In genomic region chr17:15564928-15565300, GRCm38 (mm10) we compare ENCODE assay signal across 8 mouse cellular contexts. TPM values are rescaled to one million over a fixed set of nuclear protein-coding genes. Genes with fewer than 3 reads are reported as not detected.
A peak's percentile ranks its signal among the peaks of the same experiment; 100 is the strongest.
DNase-seq lines count a peak whose midpoint lies in the region; ATAC-seq and TF ChIP-seq lines count a peak whose summit lies in the region.

No protein-coding gene starts in this region.

- H3K4me2 ChIP-seq in lung, embryonic 15.5 days = peak overlapping the region; percentile 86
- peak overlapping the region; percentile 80 for H3K4me2 ChIP-seq in forebrain, embryonic 16.5 days (ENCODE audit: low read length)
- H3K4me2 ChIP-seq in limb, embryonic 12.5 days = peak overlapping the region; percentile 64

- no peaks in the 10 kb centered on the region for H3K36me3 ChIP-seq in lung, embryonic 15.5 days
- no peaks in the 10 kb centered on the region for H3K36me3 ChIP-seq in forebrain, embryonic 16.5 days (ENCODE audit: control insufficient read depth, insufficient read depth)
- H3K36me3 ChIP-seq in limb, embryonic 12.5 days = no peaks in the 10 kb centered on the region
- no peaks in the 10 kb centered on the region for H3K36me3 ChIP-seq in small intestine, adult 2 months (ENCODE audit: control insufficient read depth, insufficient read depth, low read length)

- ATAC-seq in lung, embryonic 15.5 days (ENCODE audit: borderline replicate concordance, extremely low read depth, low FRiP score, low TSS enrichment) = no peak
- ATAC-seq in forebrain, embryonic 16.5 days = no peak
- no peak for ATAC-seq in limb, embryonic 12.5 days (ENCODE audit: insufficient number of reproducible peaks, insufficient read depth, low FRiP score, low TSS enrichment, low read depth)

- no peak overlapping the region for H3K27ac ChIP-seq in lung, embryonic 15.5 days
- peak overlapping the region; percentile 28; the same call in 1 of the 2 replicates for H3K27ac ChIP-seq in forebrain, embryonic 16.5 days (ENCODE audit: low read length)
- no peak overlapping the region for H3K27ac ChIP-seq in limb, embryonic 12.5 days
- H3K27ac ChIP-seq in small intestine, adult 2 months (ENCODE audit: insufficient read depth, low read depth, low read length) = no peak overlapping the region

- no peak for TF ChIP-seq POLR2A in small intestine, adult 2 months (IDR thresholded peaks at IDR 0.05; ENCODE audit: low read depth, low read length)

- no peaks in the 10 kb centered on the region for H3K27me3 ChIP-seq in lung, embryonic 15.5 days
- 0 out of 2 replicates have a peak, but pooled peaks cover 2% of the 10 kb centered on the region for H3K27me3 ChIP-seq in forebrain, embryonic 16.5 days (replicated peaks; ENCODE audit: control insufficient read depth, insufficient read depth, low read length)
- peaks cover 7% of the 10 kb centered on the region; the same call in 1 of the 2 replicates for H3K27me3 ChIP-seq in limb, embryonic 12.5 days
- H3K27me3 ChIP-seq in small intestine, adult 2 months (ENCODE audit: control insufficient read depth, insufficient read depth, low read length) = no peaks in the 10 kb centered on the region

- H3K4me3 ChIP-seq in lung, embryonic 15.5 days = peak overlapping the region; percentile 67
- H3K4me3 ChIP-seq in forebrain, embryonic 16.5 days (replicated peaks; ENCODE audit: low read length) = peak overlapping the region; percentile 86
- peak overlapping the region; percentile 63 for H3K4me3 ChIP-seq in limb, embryonic 12.5 days (replicated peaks)
- peak overlapping the region; percentile 52; the same call in 1 of the 2 replicates for H3K4me3 ChIP-seq in small intestine, adult 2 months (ENCODE audit: low read depth, low read length)

- WGBS in lung, embryonic 15.5 days = 24% methylated on average over 12 of the region's 12 CpGs
- 42% methylated on average over 12 of the region's 12 CpGs for WGBS in forebrain, embryonic 16.5 days
- WGBS in limb, embryonic 12.5 days = 50% methylated on average over 12 of the region's 12 CpGs
- 25% methylated on average over 12 of the region's 12 CpGs for WGBS in small intestine, adult 2 months

- peak overlapping the region; percentile 27 for H3K9ac ChIP-seq in lung, embryonic 15.5 days
- H3K9ac ChIP-seq in forebrain, embryonic 16.5 days (replicated peaks; ENCODE audit: low read depth, low read length) = peak overlapping the region; percentile 89
- H3K9ac ChIP-seq in limb, embryonic 12.5 days (replicated peaks) = no peak overlapping the region

- no peak for DNase-seq in lung, postnatal 14 days
- DNase-seq in cerebellum, adult 9-11 months = peak; percentile 40
- no peak for DNase-seq in gastrocnemius, postnatal 25 days
- no peak for DNase-seq in spleen, postnatal 36 days (ENCODE audit: low spot score in 2 of 2)

- TF ChIP-seq CTCF in small intestine, adult 2 months (IDR thresholded peaks at IDR 0.05; ENCODE audit: extremely low read depth, insufficient read length, insufficient replicate concordance, low read depth, low read length) = no peak

- H3K9me3 ChIP-seq in lung, embryonic 15.5 days = no peaks in the 10 kb centered on the region
- no peaks in the 10 kb centered on the region for H3K9me3 ChIP-seq in forebrain, embryonic 16.5 days (ENCODE audit: control insufficient read depth, low read length)
- no peaks in the 10 kb centered on the region for H3K9me3 ChIP-seq in limb, embryonic 12.5 days

- peaks cover 10% of the 10 kb centered on the region for H3K4me1 ChIP-seq in lung, embryonic 15.5 days
- peaks cover 6% of the 10 kb centered on the region for H3K4me1 ChIP-seq in forebrain, embryonic 16.5 days (replicated peaks; ENCODE audit: control insufficient read depth, insufficient read depth, low read length)
- H3K4me1 ChIP-seq in limb, embryonic 12.5 days (replicated peaks) = no peaks in the 10 kb centered on the region
- peaks cover 1% of the 10 kb centered on the region for H3K4me1 ChIP-seq in small intestine, adult 2 months (ENCODE audit: control insufficient read depth, insufficient read depth, insufficient read length, low read length)

RNA-seq across cellular contexts. Expression of gene Prdm9, which starts 0.8 kb away (rescaled TPM):
- polyA plus RNA-seq in lung, embryonic 15.5 days (2015; fragmentation: Nextera tagmentation; extraction: Ambion mirVana) = 2.2 and 2.6 TPM in 2 replicates
- polyA plus RNA-seq in forebrain, embryonic 16.5 days (2015; fragmentation: Nextera tagmentation; extraction: Ambion mirVana) = 1.4 and 2.6 TPM in 2 replicates
- polyA plus RNA-seq in limb, embryonic 12.5 days (2016; fragmentation: Nextera tagmentation; extraction: Ambion mirVana) = 1.4 TPM in 2 replicates
- polyA plus RNA-seq in small intestine, adult 2 months (2012; rRNA removed) = 2.1 and 3.0 TPM in 2 replicates
- 1 to 10 TPM; 3.0 to 3.3 TPM for total RNA-seq in gastrocnemius, postnatal 25 days (2021)

RNA-seq across cellular contexts. Expression of gene Pdcd2, which starts 37.8 kb away (rescaled TPM):
- 36.5 and 41.0 TPM in 2 replicates for polyA plus RNA-seq in lung, embryonic 15.5 days (2015; fragmentation: Nextera tagmentation; extraction: Ambion mirVana)
- polyA plus RNA-seq in forebrain, embryonic 16.5 days (2015; fragmentation: Nextera tagmentation; extraction: Ambion mirVana) = 49.4 and 54.0 TPM in 2 replicates
- polyA plus RNA-seq in limb, embryonic 12.5 days (2016; fragmentation: Nextera tagmentation; extraction: Ambion mirVana) = 54.8 and 59.6 TPM in 2 replicates
- polyA plus RNA-seq in small intestine, adult 2 months (2012; rRNA removed) = 20.2 and 35.3 TPM in 2 replicates
- 10 to 100 TPM; 12.5 to 16.0 TPM for total RNA-seq in gastrocnemius, postnatal 25 days (2021)
